Mouse (Mus musculus) forebrain, embryonic 15.5 days (tissue): ENCODE measurements around the gene Zdhhc11. TPM values are rescaled to one million over a fixed set of nuclear protein-coding genes. Genes with fewer than 3 reads are reported as not detected.
A peak's percentile ranks its signal among the peaks of the same experiment; 100 is the strongest.
"Not testable (repeated sequence)": the region's sequence is repeated elsewhere in the genome, so short reads cannot be mapped to it uniquely, and the experiment has no call there.

ENCODE experiments used
- ATAC-seq: fragments of 200-750 bp; cut with Nextera tagmentation; replicated peaks from 2 replicates; pipeline ENCODE4 v1.8.0; 2017; ENCODE audit warnings: mild to moderate bottlenecking, moderate TSS enrichment, moderate library complexity
- H3K27ac ChIP-seq: fragments of 300-500 bp; sonication (generic); replicated peaks from 2 replicates; pipeline ENCODE4 v1.5.1; 2015; ENCODE audit warnings: mild to moderate bottlenecking, inconsistent platforms
- H3K27me3 ChIP-seq: fragments of 300-500 bp; sonication (generic); 2 replicates; pipeline ENCODE4 v1.6.1; 2015; ENCODE audit warnings: inconsistent platforms
- H3K36me3 ChIP-seq: fragments of 300-500 bp; sonication (generic); 2 replicates; pipeline ENCODE4 v1.6.1; 2015; ENCODE audit warnings: mild to moderate bottlenecking, inconsistent platforms
- H3K4me1 ChIP-seq: fragments of 300-500 bp; sonication (generic); 2 replicates; pipeline ENCODE4 v1.6.1; 2015; ENCODE audit warnings: inconsistent platforms
- H3K4me2 ChIP-seq: fragments of 300-500 bp; sonication (generic); replicated peaks from 2 replicates; pipeline ENCODE4 v1.6.1; 2015; ENCODE audit warnings: mild to moderate bottlenecking, inconsistent platforms
- H3K4me3 ChIP-seq: fragments of 300-500 bp; sonication (generic); 2 replicates; pipeline ENCODE4 v1.5.1; 2015; ENCODE audit warnings: mild to moderate bottlenecking, inconsistent platforms
- H3K9ac ChIP-seq: fragments of 300-500 bp; sonication (generic); replicated peaks from 2 replicates; pipeline ENCODE4 v1.6.1; 2015; ENCODE audit warnings: mild to moderate bottlenecking, inconsistent platforms
- H3K9me3 ChIP-seq: fragments of 300-500 bp; sonication (generic); 2 replicates; pipeline ENCODE4 v1.6.1; 2016; ENCODE audit warnings: inconsistent platforms
- WGBS: fragments of 180-500 bp; shearing (Covaris S2); methylation state at CpG from one replicate; pipeline ENCODE4 v1.1.7; 2015; ENCODE audit warnings: mixed read lengths; 5-methylcytosine and 5-hydroxymethylcytosine counted together
- polyA plus RNA-seq: library from polyadenylated mRNA; unstranded; fragments of >200 nt; fragmentation: Nextera tagmentation; extraction: Ambion mirVana; gene quantifications from 2 replicates; pipeline ENCODE4 v1.2.1, GENCODE M21; 2015

Gene Zdhhc11
- polyA plus RNA-seq, 1 experiment from 2014 or later: not detected

GRCm38 (mm10) chr13:74008948-74009718, 45.5 kb downstream of the Zdhhc11 start, which contains the start of gene Tppp:
Gene Tppp (plus strand): TSS chr13:74009407.
- peak within 1 kb of the TSS; percentile 64 for H3K9ac ChIP-seq
- peak within 1 kb of the TSS; percentile 71 for H3K4me3 ChIP-seq
- peaks cover 15% of the 10 kb centered on the region for H3K4me1 ChIP-seq
- no peaks in the 10 kb centered on the region for H3K9me3 ChIP-seq
- no peaks in the 10 kb centered on the region for H3K36me3 ChIP-seq
- peak within 1 kb of the TSS; percentile 98 for H3K4me2 ChIP-seq
- WGBS: under 1% methylated on average over 56 of the region's 56 CpGs
- H3K27me3 ChIP-seq: 0 out of 2 replicates have a peak, but pooled peaks cover 4% of the 10 kb centered on the region
- peak within 1 kb of the TSS; percentile 69 for H3K27ac ChIP-seq
- peak; percentile 93 for ATAC-seq

DNA sequence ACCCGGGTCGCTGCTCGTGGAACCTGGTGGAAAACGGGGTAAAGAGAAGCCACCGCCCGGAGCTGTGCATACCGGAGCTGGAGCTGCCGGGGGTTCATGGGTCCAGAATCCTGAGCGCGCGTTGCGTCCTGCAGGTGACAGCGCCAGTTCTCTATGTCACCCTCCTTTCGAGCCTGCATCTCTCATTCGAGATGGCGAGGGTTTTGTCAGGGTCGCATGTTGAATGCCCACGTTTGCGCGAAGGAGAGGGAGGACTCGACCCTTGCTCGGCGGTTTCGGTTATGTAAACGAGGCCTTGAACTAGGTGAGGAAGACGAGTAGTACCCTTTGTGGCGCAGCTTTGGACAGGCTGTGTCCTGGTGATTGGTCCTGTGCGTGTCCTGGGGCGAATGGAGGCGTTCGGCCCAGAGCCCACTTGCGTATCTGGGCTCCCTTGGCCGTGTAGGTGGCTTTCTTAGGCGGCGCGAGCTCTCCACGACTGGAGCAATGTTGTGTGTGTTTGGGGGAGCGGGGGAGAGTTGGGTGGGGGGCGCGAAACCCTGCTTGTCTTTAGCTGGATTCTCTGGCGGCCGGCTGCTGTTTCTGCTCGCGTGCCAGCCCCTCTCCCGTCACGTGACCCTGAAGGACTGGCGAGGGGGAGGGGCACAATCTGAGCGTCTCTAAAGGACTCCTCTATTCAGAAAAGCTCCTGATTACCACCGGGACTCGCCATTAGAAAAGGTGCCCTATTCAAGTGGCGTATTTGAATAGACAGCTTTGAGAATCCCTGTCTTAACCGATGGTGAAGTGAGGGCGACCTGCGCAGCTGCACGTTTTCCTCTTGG, 46.4 kb downstream of the Zdhhc11 start:
- Histone ChIP-seq H3K4me1 (peaks cover 15% of the 10 kb centered on the region), H3K27me3 (0 out of 2 replicates have a peak, but pooled peaks cover 4% of the 10 kb centered on the region), H3K9ac (peak overlapping the region; percentile 64), H3K9me3 (no peaks in the 10 kb centered on the region), H3K4me3 (peak overlapping the region; percentile 71), H3K36me3 (no peaks in the 10 kb centered on the region), H3K4me2 (peak overlapping the region; percentile 98), H3K27ac (peak overlapping the region; percentile 69)
- peak; percentile 67 for ATAC-seq
- WGBS: under 1% methylated on average over 55 of the region's 55 CpGs

DNA sequence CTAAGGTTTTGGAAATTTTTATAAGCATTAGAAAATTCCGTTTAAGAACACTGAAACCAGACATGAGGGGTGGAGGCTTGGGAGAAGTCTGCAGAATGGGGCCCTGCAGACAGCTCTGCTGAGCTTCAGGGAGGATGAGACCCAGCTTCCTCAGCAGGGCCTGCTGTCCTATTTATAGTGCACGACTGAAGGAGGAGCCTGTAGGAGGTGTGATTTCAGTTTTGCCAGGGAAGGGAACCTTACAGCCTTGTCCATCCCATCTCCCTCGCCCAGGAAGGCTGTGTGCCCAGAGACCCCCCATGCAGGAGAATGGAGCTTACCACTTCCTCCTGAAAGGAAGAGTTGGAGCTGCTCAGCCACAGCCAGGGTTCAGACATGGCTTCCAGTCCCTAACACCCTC, 47.0 kb downstream of the Zdhhc11 start:
- H3K4me1 ChIP-seq: peaks cover 15% of the 10 kb centered on the region
- H3K27ac ChIP-seq: peak overlapping the region; percentile 69
- H3K9ac ChIP-seq: peak overlapping the region; percentile 64
- peak overlapping the region; percentile 71 for H3K4me3 ChIP-seq
- peak overlapping the region; percentile 98 for H3K4me2 ChIP-seq
- WGBS: 11% methylated on average over 3 of the region's 3 CpGs
- no peaks in the 10 kb centered on the region for H3K36me3 ChIP-seq
- peak; percentile 33 for ATAC-seq
- H3K9me3 ChIP-seq: no peaks in the 10 kb centered on the region
- H3K27me3 ChIP-seq: 0 out of 2 replicates have a peak, but pooled peaks cover 4% of the 10 kb centered on the region

DNA sequence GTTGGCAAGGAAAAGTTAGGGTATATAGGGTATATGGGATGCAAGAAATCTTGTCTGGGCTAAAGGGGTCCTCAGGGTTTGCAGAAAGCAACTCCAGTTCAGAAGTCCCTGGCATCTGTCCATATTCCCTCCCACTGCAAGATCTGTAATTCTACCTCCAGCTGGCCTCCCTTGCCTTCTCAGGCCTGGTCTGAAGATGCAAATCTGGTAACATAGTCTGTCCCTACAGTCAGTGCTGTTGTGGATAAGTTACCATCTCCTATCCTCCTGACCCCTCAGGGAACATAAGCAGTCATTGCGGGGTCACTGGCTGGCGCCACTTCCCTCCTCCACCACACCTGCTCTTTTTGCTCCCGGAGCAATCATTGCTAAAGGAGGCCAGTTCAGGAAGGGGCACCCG, 52.3 kb downstream of the Zdhhc11 start:
- Histone ChIP-seq H3K36me3 (no peaks in the 10 kb centered on the region), H3K9ac (no peak overlapping the region), H3K4me1 (peaks cover 5% of the 10 kb centered on the region; the same call in 1 of the 2 replicates), H3K9me3 (no peaks in the 10 kb centered on the region), H3K4me2 (no peak overlapping the region), H3K27ac (no peak overlapping the region), H3K4me3 (no peak overlapping the region), H3K27me3 (no peaks in the 10 kb centered on the region)
- ATAC-seq: no peak
- WGBS: 83% methylated on average over 4 of the region's 4 CpGs

- ATAC-seq: no peak
- no peaks in the 10 kb centered on the region for H3K9me3 ChIP-seq
- WGBS: 73% methylated on average over 4 of the region's 4 CpGs
These were observed 53.8 kb downstream of the Zdhhc11 start for GRCm38 (mm10) chr13:74017426-74017825.

GRCm38 (mm10) chr13:74019006-74019405, 55.4 kb downstream of the Zdhhc11 start:
- not testable (repeated sequence) for H3K27me3 ChIP-seq, H3K36me3 ChIP-seq, ATAC-seq, H3K9ac ChIP-seq, H3K27ac ChIP-seq, H3K4me2 ChIP-seq, H3K9me3 ChIP-seq, H3K4me3 ChIP-seq, H3K4me1 ChIP-seq
- 83% methylated on average over 8 of the region's 8 CpGs for WGBS

More at GRCm38 (mm10) chr13:74017426-74017825, 53.8 kb downstream of the Zdhhc11 start:
- Histone ChIP-seq H3K27ac (no peak overlapping the region), H3K9ac (no peak overlapping the region), H3K36me3 (no peaks in the 10 kb centered on the region), H3K27me3 (no peaks in the 10 kb centered on the region), H3K4me2 (no peak overlapping the region), H3K4me1 (no peaks in the 10 kb centered on the region), H3K4me3 (no peak overlapping the region)

DNA sequence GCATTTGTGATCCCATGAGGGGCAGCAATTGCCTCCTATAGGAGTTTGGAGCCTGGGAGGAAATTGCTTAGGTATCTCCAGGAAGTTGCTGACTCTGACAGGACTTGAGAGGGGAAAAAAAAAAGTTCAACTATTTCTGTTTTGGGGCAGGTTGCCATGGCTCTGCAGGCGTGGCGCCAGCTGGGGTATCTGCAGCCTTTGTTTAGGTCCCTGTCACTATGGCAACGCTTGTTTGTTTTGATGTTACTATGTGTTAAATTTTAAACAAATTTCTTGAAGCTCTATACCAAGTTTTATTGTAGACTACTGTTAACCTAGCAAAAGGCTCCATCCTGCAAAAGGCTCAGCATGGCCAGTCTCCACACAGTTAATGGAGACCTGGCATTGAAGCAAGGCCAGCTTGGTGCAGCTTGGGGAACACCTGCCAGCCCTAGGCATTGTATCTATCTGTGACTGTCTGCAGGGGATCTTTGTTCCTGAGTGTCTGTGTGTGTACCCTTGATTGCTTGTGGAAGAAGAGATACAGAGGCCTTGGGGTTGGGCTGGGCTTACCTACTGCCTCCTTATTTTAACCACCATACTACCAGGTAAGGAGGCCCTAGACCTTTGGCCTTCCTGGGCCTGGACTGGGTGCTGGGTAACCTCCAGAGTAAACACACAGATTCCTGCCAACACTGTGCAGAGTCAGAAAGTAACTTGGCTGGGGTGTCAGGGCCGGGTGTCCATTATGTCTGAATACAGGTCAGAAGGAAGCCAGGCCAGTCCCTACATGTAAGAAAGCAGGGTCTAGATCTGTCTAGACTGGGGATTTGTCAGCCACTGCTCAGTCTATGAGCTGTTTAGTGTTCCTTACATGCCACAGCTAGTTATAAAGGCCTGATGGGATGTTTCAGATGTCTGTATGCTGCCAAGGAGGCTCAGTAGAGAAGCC, 61.8 kb downstream of the Zdhhc11 start:
- no peaks in the 10 kb centered on the region for H3K27me3 ChIP-seq
- 59% methylated on average over 4 of the region's 4 CpGs for WGBS
- no peak overlapping the region for H3K27ac ChIP-seq
- H3K4me2 ChIP-seq: no peak overlapping the region
- H3K4me1 ChIP-seq: peaks cover 10% of the 10 kb centered on the region; the same call in 1 of the 2 replicates
- H3K9me3 ChIP-seq: no peaks in the 10 kb centered on the region
- ATAC-seq: peak; percentile 51
- H3K9ac ChIP-seq: no peak overlapping the region
- H3K4me3 ChIP-seq: no peak overlapping the region
- no peaks in the 10 kb centered on the region for H3K36me3 ChIP-seq

DNA sequence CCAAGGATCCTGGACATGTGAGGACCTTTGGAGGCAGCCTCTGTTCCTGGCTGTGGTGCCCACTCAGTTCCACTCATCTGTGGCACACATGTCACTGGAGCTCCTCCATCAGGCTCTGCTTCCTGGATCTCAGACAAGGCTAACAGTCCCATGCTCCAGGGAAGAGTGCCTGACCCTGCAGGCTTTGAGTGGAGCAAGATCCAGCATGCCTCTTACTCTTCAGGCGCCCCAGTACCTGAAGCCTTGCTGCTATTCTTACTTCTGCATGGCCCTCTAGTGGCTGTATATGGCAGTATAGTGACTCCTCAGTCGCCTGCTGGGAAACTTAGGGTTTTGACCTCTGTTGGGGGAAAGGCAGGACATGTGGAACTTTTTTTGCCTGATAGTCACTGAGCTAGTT, 62.6 kb downstream of the Zdhhc11 start:
- Histone ChIP-seq H3K9ac (no peak overlapping the region), H3K4me3 (no peak overlapping the region), H3K9me3 (no peaks in the 10 kb centered on the region), H3K27me3 (no peaks in the 10 kb centered on the region), H3K27ac (no peak overlapping the region), H3K4me1 (peaks cover 10% of the 10 kb centered on the region; the same call in 1 of the 2 replicates), H3K4me2 (no peak overlapping the region), H3K36me3 (no peaks in the 10 kb centered on the region)
- peak; percentile 61 for ATAC-seq
- 9% methylated on average over 2 of the region's 2 CpGs for WGBS

DNA sequence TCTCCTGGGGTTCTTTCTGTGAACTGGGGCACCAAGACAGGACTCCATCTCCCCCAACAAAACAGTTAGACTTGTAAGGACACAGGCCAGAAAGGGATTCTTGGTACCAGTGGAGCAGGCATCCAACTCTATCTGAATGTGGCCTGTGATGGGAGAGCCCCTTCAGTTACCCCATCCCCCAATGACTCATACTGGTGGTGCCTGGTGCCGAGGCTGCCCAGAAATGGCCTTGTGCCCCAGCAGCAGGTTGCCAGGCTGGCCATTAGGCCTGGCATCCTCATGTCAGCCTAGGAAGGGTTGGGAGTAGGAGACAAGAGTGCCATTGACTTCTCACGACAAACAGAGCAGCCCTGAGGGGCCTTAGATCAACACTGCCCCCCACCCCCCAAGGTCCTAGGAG, 64.5 kb downstream of the Zdhhc11 start:
- Histone ChIP-seq H3K27ac (no peak overlapping the region), H3K36me3 (no peaks in the 10 kb centered on the region), H3K9ac (no peak overlapping the region), H3K27me3 (no peaks in the 10 kb centered on the region), H3K4me1 (peaks cover 10% of the 10 kb centered on the region; the same call in 1 of the 2 replicates), H3K9me3 (no peaks in the 10 kb centered on the region), H3K4me2 (no peak overlapping the region), H3K4me3 (no peak overlapping the region)
- WGBS: 73% methylated on average over 2 of the region's 2 CpGs
- no peak for ATAC-seq

DNA sequence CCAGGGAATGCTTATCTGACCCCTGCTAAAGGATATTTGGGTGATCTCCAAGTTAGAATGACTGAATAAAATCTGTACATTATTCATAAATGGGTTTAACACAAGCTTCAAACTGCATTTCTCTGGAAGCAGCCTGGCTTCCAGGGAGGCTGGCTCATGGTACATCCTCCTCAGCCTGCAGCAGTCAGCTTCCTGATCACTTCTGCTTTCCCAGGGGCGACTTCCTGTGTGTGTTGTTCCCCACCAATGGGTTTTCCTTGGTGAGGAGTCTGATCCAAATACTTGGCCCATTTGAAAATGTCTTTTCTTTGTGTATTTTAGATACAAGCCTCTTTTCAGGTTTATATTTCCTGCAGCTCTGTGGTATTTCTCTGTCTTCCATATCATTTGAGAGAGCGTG, 65.4 kb downstream of the Zdhhc11 start:
- Histone ChIP-seq H3K27me3 (no peaks in the 10 kb centered on the region), H3K4me1 (peaks cover 10% of the 10 kb centered on the region; the same call in 1 of the 2 replicates), H3K27ac (no peak overlapping the region), H3K9ac (no peak overlapping the region), H3K9me3 (no peaks in the 10 kb centered on the region), H3K36me3 (no peaks in the 10 kb centered on the region), H3K4me3 (no peak overlapping the region), H3K4me2 (no peak overlapping the region)
- 85% methylated on average over 2 of the region's 2 CpGs for WGBS
- ATAC-seq: no peak

DNA sequence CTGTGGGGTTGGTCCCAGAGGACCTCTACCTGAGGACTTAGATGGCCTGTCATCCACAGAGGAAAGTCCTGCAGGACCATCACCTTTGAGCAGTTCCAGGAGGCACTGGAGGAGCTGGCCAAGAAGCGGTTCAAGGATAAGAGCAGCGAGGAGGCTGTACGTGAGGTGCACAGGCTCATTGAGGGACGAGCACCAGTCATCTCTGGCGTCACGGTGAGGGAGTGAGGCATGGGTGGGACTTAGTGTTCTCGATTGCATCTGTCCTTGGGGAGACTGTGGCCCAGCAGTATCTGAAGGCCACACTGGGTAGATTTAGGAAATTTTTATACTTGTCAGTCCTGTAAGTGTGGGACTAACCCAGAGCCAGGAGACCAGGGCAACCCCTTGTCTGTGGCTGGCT, 67.0 kb downstream of the Zdhhc11 start:
- no peaks in the 10 kb centered on the region for H3K9me3 ChIP-seq
- no peak overlapping the region for H3K9ac ChIP-seq
- 0 out of 2 replicates have a peak, but pooled peaks cover 3% of the 10 kb centered on the region for H3K4me1 ChIP-seq
- H3K27ac ChIP-seq: no peak overlapping the region
- no peak for ATAC-seq
- H3K36me3 ChIP-seq: no peaks in the 10 kb centered on the region
- no peak overlapping the region for H3K4me2 ChIP-seq
- H3K4me3 ChIP-seq: no peak overlapping the region
- no peaks in the 10 kb centered on the region for H3K27me3 ChIP-seq
- WGBS: 90% methylated on average over 7 of the region's 7 CpGs
